Mouse (Mus musculus) embryo, embryonic 11.5 days (tissue): Measurements from ENCODE around the gene Rbpj.

ENCODE experiments used
- DNase-seq: peaks from one replicate; pipeline ENCODE4 v3.0.0-alpha.2; 2012; ENCODE audit warnings: low read depth, low spot score

Rbpj gene

GRCm38 (mm10) chr5:53551394-53551793, 85.4 kb downstream of the Rbpj start:
- no peak for DNase-seq

- DNase-seq = no peak
These were observed 86.0 kb downstream of the Rbpj start for GRCm38 (mm10) chr5:53551910-53552309.

- DNase-seq = no peak
These were observed 87.3 kb downstream of the Rbpj start for GRCm38 (mm10) chr5:53553281-53553680.

- DNase-seq = no peak
These were observed 88.2 kb downstream of the Rbpj start for GRCm38 (mm10) chr5:53554180-53554579.

- no peak for DNase-seq
These were observed 89.0 kb downstream of the Rbpj start for GRCm38 (mm10) chr5:53554926-53555325.

GRCm38 (mm10) chr5:53555474-53555873, 89.5 kb downstream of the Rbpj start:
- no peak for DNase-seq

GRCm38 (mm10) chr5:53555929-53556328, 90.0 kb downstream of the Rbpj start:
- DNase-seq = no peak

GRCm38 (mm10) chr5:53557544-53558260, 91.8 kb downstream of the Rbpj start:
- no peak for DNase-seq

GRCm38 (mm10) chr5:53561160-53561559, 95.2 kb downstream of the Rbpj start:
- no peak for DNase-seq

GRCm38 (mm10) chr5:53564309-53564708, 98.4 kb downstream of the Rbpj start:
- DNase-seq = no peak

- DNase-seq = no peak
These were observed 99.4 kb downstream of the Rbpj start for GRCm38 (mm10) chr5:53565213-53565794.

- DNase-seq = no peak
These were observed 100.6 kb downstream of the Rbpj start for GRCm38 (mm10) chr5:53566485-53567083.

- DNase-seq = no peak
These were observed 106.5 kb downstream of the Rbpj start for GRCm38 (mm10) chr5:53572496-53572895.

- no peak for DNase-seq
These were observed 109.0 kb downstream of the Rbpj start for GRCm38 (mm10) chr5:53574883-53575442.

- no peak for DNase-seq
These were observed 111.4 kb downstream of the Rbpj start for GRCm38 (mm10) chr5:53577272-53577889.

GRCm38 (mm10) chr5:53584069-53584767, 118.3 kb downstream of the Rbpj start:
- no peak for DNase-seq

- no peak for DNase-seq
These were observed 122.6 kb downstream of the Rbpj start for GRCm38 (mm10) chr5:53588421-53589171.

- peak; percentile 97 for DNase-seq
These were observed 123.4 kb downstream of the Rbpj start for GRCm38 (mm10) chr5:53589172-53589960.

- DNase-seq = peak; percentile 95
These were observed 124.3 kb downstream of the Rbpj start for GRCm38 (mm10) chr5:53590179-53590765.
